Mouse (Mus musculus) gastrocnemius, postnatal 4 days (tissue): Measurements from ENCODE around the gene Smap2. TPM values are rescaled to one million over a fixed set of nuclear protein-coding genes. Genes with fewer than 3 reads are reported as not detected.

ENCODE experiments used
- microRNA-seq: library from miRNA; unstranded; fragments of <30 nt; microRNA quantifications from one replicate; pipeline ENCODE4 v1.2.0, GENCODE M21; 2021
- total RNA-seq, 2 experiments: library from RNA; stranded (reverse); gene quantifications; 2 replicates each; pipeline ENCODE4 v1.2.3; 2021

Smap2 gene
- total RNA-seq, 2 experiments from 2014 or later = 22.1 to 25.7 TPM

Small RNAs within 50 kb of the gene (microRNA-seq; reads per million reads assigned to microRNA genes)
- not detected for gene Mir7015

Other genes with a start within 250 kb of the Smap2 start
- 10 to 100 TPM; 51.1 to 55.6 TPM for gene Nfyc, start 185.7 kb downstream of the Smap2 start, total RNA-seq
- under 1 TPM; 0.47 to 0.52 TPM for gene Rims3, start 162.4 kb downstream of the Smap2 start, total RNA-seq
- 1 to 10 TPM; 7.4 to 7.9 TPM for gene Exo5, start 92.2 kb downstream of the Smap2 start, total RNA-seq
- gene Zfp69, start 65.5 kb downstream of the Smap2 start, total RNA-seq = 1 to 10 TPM; 2.9 to 3.9 TPM
- gene Col9a2, start 22.1 kb upstream of the Smap2 start, total RNA-seq = 1 to 10 TPM; 2.2 to 3.8 TPM
- 10 to 100 TPM; 23.0 to 24.0 TPM for gene Zmpste24, start 81.0 kb upstream of the Smap2 start, total RNA-seq
- not detected for gene Tmco2, start 92.0 kb upstream of the Smap2 start, total RNA-seq
- gene Rlf, start 197.8 kb upstream of the Smap2 start, total RNA-seq = 10 to 100 TPM; 18.2 to 21.3 TPM